Mouse (Mus musculus): ENCODE results near the gene Kri1. TPM values are rescaled to one million over a fixed set of nuclear protein-coding genes. Genes with fewer than 3 reads are reported as not detected.
"Not testable (repeated sequence)": the region's sequence is repeated elsewhere in the genome, so short reads cannot be mapped to it uniquely, and the experiment has no call there.

Kri1 gene
- total RNA-seq, 2 experiments from 2014 or later, result 28.8 to 38.4 TPM

- no peak for DNase-seq
Measured at GRCm38 (mm10) chr9:21243826-21244427, 43.8 kb downstream of the Kri1 start.

GRCm38 (mm10) chr9:21241343-21241742 is 46.4 kb downstream of the Kri1 start:
- peak; percentile 84 for DNase-seq

GRCm38 (mm10) chr9:21239465-21239848 is 48.3 kb downstream of the Kri1 start:
- DNase-seq, result no peak

- peak; percentile 90 for DNase-seq
Measured at GRCm38 (mm10) chr9:21238733-21239464, 48.9 kb downstream of the Kri1 start, which contains the start of gene Keap1. Keap1 (minus strand) TSS chr9:21239361.

GRCm38 (mm10) chr9:21238004-21238732 is 49.6 kb downstream of the Kri1 start:
- DNase-seq, result no peak

GRCm38 (mm10) chr9:21237368-21238003 is 50.3 kb downstream of the Kri1 start:
- DNase-seq, result peak; percentile 46

- DNase-seq, result no peak
Measured at GRCm38 (mm10) chr9:21236991-21237367, 50.8 kb downstream of the Kri1 start.

- DNase-seq, result no peak
Measured at GRCm38 (mm10) chr9:21235341-21235740, 52.4 kb downstream of the Kri1 start.

- DNase-seq, result no peak
Measured at GRCm38 (mm10) chr9:21233805-21234204, 54.0 kb downstream of the Kri1 start.

- DNase-seq, result no peak
Measured at GRCm38 (mm10) chr9:21233366-21233765, 54.4 kb downstream of the Kri1 start.

GRCm38 (mm10) chr9:21232867-21233266 is 54.9 kb downstream of the Kri1 start:
- no peak for DNase-seq

- DNase-seq, result no peak
Measured at GRCm38 (mm10) chr9:21231551-21231950, 56.2 kb downstream of the Kri1 start.

- DNase-seq, result no peak
Measured at GRCm38 (mm10) chr9:21227342-21227741, 60.4 kb downstream of the Kri1 start.

GRCm38 (mm10) chr9:21225415-21225758 is 62.4 kb downstream of the Kri1 start:
- no peak for DNase-seq

- peak; percentile 77 for DNase-seq
Measured at GRCm38 (mm10) chr9:21224576-21225414, 63.0 kb downstream of the Kri1 start.

GRCm38 (mm10) chr9:21223906-21224305 is 63.9 kb downstream of the Kri1 start:
- no peak for DNase-seq

- not testable (repeated sequence) for DNase-seq
Measured at GRCm38 (mm10) chr9:21223490-21223889, 64.3 kb downstream of the Kri1 start.
